Mouse (Mus musculus) cerebellum, adult 18-20 months (tissue): ENCODE data around the gene Ppp5c.
A peak's percentile ranks its signal among the peaks of the same experiment; 100 is the strongest.

Source experiments
- DNase-seq, 2 experiments: peaks; one replicate each; pipeline ENCODE4 v3.0.0; 2021

Gene Ppp5c

DNA sequence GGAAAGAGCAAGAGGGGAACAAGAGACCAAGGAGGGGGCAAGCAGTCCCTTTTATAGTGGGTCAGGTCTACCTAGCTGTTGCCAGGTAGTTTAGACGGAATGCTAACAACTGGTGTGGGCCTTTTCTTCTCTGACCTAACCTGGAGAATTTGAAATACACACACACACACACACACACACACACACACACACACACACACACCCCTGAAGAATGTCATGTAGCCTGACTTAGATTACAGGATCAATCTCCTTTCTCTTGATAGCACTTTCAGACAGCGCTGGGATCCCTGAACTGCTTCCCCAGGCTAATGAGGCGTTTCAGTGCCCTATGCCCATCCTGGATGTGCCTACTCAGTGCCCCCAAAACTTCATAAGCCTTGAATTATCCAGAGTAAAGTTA lies 49.1 kb downstream of the Ppp5c start:
- no peak for DNase-seq

DNA sequence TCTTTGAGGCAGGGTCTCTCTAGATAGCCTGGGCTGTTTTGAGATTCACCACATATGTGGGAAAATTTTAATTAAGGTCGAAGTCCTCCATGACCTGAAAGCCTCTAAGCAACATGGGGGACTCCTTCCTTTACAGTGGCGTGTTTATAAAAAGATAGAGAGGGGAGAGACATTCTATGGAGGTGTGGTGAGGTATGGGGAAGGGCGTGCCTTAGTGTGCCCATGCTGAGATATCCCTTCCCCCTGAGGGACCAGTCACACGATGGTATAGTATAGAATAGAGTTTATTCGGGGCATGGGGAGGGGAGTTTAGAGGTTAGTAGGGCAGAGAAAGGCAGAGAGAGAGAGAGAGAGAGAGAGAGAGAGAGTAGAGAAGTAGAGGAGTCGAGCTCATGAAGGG lies 49.6 kb downstream of the Ppp5c start:
- DNase-seq, result no peak

DNA sequence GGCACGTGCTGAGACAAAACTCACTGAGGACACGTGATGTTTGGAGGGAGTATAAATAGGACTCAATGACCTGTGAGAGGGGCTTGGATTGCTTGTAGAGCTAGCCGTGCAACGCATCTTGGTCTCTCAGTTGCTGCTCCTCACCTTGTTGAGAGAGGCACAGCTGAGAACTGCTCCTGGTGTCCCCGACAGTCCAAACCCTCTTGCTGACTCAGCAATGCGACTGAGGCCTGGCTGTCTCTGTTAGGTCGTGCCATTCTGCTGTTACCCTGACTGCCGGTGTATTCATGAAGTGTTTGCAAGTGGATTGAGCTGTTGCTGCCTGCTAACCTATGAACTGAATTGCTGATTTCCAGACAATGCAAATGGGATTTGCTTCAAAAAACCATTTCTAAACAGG lies 51.4 kb downstream of the Ppp5c start:
- DNase-seq, result no peak

DNA sequence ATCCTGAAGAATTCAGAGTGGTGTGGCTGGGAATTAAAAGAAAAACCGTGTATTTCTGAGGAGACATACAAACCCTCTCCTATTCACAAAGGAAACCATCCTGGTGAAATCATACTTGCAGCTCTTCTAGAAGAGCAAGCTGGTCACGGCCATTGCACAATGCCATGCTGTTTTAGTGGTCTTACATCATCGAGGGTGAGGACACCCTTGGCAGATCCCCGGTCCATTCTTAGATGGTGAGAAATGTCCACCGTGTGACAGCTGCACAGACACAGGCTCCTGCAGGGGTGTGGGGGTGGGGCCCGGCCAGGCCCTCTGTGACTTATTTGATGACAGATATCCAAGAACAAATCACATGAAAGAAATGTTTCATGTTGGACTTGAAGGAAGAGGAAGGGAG lies 53.7 kb downstream of the Ppp5c start:
- no peak for DNase-seq

DNA sequence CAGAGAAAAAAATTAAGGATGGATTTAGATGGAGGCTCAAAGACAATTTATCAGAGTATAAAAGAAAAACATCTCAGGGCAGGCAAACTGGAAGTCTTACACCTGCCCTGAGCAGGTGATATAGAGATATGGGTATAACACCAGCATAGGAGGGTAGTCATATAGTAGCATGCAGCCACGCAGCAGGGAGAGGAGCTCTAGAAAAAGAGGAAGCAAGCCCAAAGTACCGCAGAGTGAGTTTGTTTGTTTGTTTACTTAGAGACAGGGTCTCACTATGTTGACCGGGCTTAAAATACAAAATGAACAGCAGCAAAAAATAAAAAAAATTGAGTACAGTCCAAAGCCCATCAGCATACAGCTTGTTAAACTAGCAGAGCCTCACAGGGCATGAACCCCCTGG lies 56.6 kb downstream of the Ppp5c start:
- no peak for DNase-seq

DNA sequence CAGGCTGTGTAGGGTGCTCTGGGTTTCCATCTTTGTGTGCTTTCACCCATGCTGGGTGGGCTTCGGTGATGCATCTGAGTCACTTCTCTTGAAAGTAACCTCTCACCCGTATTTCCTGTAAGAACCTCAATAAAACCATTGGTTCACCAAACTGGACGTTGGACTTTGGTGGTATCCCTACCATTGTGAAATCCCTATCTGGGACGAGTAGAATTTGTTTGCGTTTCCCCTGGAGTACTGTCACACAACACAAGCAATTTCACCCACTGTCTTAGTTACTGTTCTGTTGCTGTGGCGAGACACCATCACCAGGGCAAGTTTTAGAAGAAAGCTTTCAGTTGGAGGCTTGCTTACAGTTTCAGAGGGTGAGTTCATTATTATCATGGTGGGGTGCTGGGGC lies 59.3 kb downstream of the Ppp5c start:
- DNase-seq, result no peak

DNA sequence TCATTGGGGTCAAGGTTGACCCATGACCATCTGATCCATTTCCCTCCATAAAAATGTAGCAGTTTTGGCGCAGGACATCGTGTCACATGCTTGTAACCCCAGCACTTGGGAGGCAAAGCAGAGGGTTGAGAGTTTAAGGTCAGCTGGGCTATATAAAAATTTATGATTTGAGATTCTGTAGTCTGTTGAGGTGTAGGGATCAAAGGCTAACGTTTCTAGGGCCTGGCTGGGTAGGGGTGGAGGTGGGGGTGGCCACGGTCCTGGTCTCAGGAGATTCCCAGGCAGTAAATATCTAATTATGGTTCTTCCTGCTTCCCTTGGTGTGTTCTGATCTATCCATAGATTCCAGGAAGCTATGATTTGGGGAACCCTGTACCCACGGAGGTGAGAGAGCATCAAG lies 66.0 kb downstream of the Ppp5c start:
- no peak for DNase-seq

DNA sequence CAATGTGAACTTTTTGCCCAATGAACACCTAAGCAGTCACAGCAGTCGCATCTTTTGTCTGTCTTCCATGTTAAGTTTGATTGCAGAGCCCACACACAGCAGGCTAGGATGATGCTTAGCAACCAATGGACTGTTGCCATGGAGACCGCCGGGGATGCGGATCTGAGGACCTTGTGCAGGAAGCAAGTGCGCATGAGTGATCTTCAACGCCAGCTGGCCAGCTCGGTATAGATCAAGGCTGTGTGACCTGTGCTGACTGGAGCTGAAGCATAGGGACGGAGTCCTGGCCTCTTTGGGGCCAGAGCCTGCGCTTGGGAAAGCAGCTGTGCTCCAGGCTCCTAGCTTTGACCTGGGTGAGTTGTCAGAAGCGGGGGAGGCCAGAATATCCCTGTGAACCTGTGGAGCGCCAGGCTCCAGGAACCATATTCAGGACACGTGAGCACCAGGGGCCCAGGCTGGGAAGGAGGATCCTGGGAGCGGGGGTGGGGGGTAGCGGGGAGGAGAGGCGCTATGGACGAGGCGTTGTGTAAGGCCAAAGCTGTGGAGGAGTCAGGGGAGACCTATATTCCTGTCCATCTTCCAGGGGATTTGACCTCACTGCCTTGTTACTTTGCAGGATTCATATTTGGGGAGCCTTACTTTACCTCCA lies 68.1 kb downstream of the Ppp5c start, which contains the start of gene Pnmal1:
Pnmal1 (plus strand) TSS at position 141 of the 649 bp plus-strand sequence.
- peak; percentile 86 to 93 for DNase-seq

DNA sequence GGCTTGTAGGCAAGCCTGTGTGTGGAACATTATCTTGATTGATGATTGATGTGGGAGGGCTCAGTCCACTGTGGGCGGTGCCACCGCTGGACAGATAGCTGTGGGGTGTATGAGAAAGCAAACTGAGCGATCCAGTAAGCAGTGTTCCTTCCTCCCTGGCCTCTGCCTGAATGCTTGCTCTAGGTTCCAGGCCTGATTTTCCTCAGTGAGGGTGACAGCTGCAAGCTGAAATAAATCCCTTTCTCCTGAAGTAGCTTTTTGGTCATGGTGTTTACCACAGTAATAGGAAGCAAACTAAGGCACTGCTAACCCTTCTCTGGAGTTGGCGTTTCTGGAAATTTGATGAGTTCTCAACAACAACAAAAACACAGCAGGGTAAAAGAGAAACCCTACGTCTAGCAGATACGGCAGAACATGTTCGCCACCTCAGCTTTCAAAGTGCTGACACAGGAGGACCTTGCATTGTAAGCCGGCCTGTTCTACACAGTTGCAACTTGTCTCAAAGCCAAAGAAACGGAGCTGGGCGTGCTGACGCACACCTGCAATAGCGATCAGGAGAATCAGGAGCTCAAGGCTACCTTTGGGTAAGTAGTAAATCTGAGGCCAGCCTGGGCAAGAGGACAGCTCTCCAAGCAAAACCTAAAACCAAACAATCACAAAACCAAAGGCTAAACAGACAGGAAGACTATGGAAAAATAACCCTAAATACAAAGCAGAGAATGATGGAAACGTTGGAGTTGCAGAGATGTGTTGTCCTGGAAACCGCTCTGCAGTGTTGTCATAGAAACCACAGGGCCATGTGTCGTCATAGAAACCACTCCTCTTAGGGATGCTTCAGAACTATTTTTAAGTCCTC lies 71.1 kb downstream of the Ppp5c start:
- no peak for DNase-seq

DNA sequence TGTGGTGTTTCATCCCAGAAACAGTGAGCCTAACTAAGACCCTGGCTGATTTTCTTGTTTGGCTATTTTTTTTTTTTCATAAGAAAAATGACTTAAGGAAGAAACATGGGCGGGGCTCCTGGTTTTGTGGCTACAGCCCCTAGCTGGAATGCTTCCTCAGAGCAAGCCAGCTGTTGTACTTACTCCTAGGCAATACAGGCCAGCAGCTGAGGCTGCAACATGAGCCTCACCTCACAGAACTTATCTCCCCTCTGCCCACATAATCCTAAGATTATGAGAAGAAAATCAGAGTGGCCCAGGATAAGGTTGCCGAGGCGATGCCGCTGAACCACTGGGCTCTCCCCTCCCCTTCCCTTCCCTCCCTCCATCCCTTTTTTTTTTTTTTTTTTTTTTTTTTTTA lies 72.0 kb downstream of the Ppp5c start:
- no peak for DNase-seq
